Mouse (Mus musculus) gastrocnemius, adult 2 months (tissue): ENCODE measurements around the gene Olfr1413. TPM values are rescaled to one million over a fixed set of nuclear protein-coding genes. Genes with fewer than 3 reads are reported as not detected.

ENCODE experiments used
- DNase-seq: peaks from one replicate; pipeline ENCODE4 v3.0.0; 2022
- H3K27ac ChIP-seq: fragments of 200-600 bp; 2 replicates; pipeline ENCODE4 v1.8.1; 2022; ENCODE audit warnings: mild to moderate bottlenecking
- H3K4me3 ChIP-seq: fragments of 200-600 bp; 2 replicates; pipeline ENCODE4 v1.8.1; 2022; ENCODE audit warnings: mild to moderate bottlenecking, moderate library complexity
- CTCF ChIP-seq: fragments of 200-600 bp; IDR thresholded peaks from 2 replicates; pipeline ENCODE4 v1.8.1; 2022; ENCODE audit warnings: antibody characterized with exemption, mild to moderate bottlenecking, moderate library complexity
- intact Hi-C: fragments of 180-260 bp; cut with DNase I; formaldehyde crosslinking; loops from one replicate; pipeline ENCODE4 v1.15.1; 2025
- total RNA-seq, 2 experiments: library from RNA; stranded (reverse); gene quantifications; 2 replicates each; pipeline ENCODE4 v1.2.3; 2021

Gene Olfr1413
- total RNA-seq, 2 experiments from 2014 or later: not detected

- intact Hi-C loops: no loop called here
- no peak for DNase-seq
- no peak overlapping the region for H3K4me3 ChIP-seq
- no peak overlapping the region for H3K27ac ChIP-seq
- no peak for TF ChIP-seq CTCF
These were observed 44.9 kb downstream of the Olfr1413 start for GRCm38 (mm10) chr1:92616046-92616445.

- TF ChIP-seq CTCF: no peak
- intact Hi-C loops: no loop called here
- H3K4me3 ChIP-seq: no peak within 1 kb of the TSS
- DNase-seq: no peak
- no peak within 1 kb of the TSS for H3K27ac ChIP-seq
These were observed 46.4 kb downstream of the Olfr1413 start, which contains the start of gene Olfr12 for GRCm38 (mm10) chr1:92617488-92617887. Olfr12 (plus strand) TSS chr1:92617788.

GRCm38 (mm10) chr1:92618360-92618759 is 47.2 kb downstream of the Olfr1413 start:
- intact Hi-C loops: no loop called here
- H3K4me3 ChIP-seq: no peak overlapping the region
- no peak for DNase-seq
- H3K27ac ChIP-seq: no peak overlapping the region
- no peak for TF ChIP-seq CTCF

Other genes starting within 250 kb of the Olfr1413 start
- gene Ndufa10, start 97.5 kb upstream of the Olfr1413 start, total RNA-seq: 100 to 1,000 TPM; 416 to 545 TPM
- not detected for gene Olfr1416, start 86.2 kb upstream of the Olfr1413 start, total RNA-seq
- gene Olfr1415, start 75.2 kb upstream of the Olfr1413 start, total RNA-seq: not detected
- not detected for gene Olfr1414, start 52.7 kb upstream of the Olfr1413 start, total RNA-seq
- gene Olfr1412, start 14.5 kb downstream of the Olfr1413 start, total RNA-seq: not detected
- not detected for gene Olfr1411, start 23.1 kb downstream of the Olfr1413 start, total RNA-seq
- not detected for gene Olfr1410, start 34.5 kb downstream of the Olfr1413 start, total RNA-seq
- not detected for gene Olfr12, start 46.5 kb downstream of the Olfr1413 start, total RNA-seq
- gene Cops9, start 70.7 kb downstream of the Olfr1413 start, total RNA-seq: 100 to 1,000 TPM; 171 to 192 TPM
- not detected for gene Otos, start 77.5 kb downstream of the Olfr1413 start, total RNA-seq